Mouse (Mus musculus) adrenal gland, adult (tissue): Measurements from ENCODE around the gene Efna5.

ENCODE experiments used
- DNase-seq, 2 experiments: peaks; one replicate each; pipeline ENCODE4 v3.0.0; 2022 to 2023; ENCODE audit warnings: low spot score in 1 of 2; ENCODE audit not compliant: inconsistent age in 2 of 2

Efna5 gene

DNA sequence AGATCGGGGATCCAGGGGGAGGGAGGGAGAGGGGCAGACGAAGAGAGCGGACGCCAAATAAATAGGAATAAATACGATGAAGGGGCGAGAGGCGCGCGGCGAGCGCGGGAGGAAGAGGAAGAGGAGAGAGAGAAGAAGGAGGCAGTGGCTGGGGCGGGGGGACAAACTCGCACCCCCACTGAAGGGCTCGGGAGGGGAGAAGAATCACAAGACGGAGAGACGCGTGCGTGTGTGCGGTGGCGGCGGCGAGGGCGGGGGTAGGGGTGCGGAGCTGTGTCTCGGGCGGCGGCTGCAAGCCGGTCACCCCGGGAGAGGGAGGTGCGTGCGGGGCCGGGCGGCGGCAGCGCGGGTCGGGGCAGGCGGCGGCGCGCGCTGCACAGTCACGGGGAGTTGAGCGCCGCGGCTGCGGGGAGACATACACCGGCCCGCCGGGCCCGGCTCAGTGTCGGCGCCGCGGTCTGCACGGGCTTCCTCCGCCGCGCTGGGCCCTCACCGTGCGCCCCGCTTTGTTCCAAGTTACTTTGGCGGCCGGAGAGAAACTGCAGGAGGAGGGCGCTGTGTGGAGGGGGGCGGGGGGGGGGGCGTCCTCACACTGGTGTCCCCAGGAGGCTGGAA is at the start of gene Efna5:
Gene Efna5, minus strand, starts transcription at position 142 of the 615 bp plus-strand sequence.
- peak; percentile 47 to 84 for DNase-seq

GRCm38 (mm10) chr17:62915304-62915703 is 34.2 kb upstream of the Efna5 start:
- DNase-seq = no peak

DNA sequence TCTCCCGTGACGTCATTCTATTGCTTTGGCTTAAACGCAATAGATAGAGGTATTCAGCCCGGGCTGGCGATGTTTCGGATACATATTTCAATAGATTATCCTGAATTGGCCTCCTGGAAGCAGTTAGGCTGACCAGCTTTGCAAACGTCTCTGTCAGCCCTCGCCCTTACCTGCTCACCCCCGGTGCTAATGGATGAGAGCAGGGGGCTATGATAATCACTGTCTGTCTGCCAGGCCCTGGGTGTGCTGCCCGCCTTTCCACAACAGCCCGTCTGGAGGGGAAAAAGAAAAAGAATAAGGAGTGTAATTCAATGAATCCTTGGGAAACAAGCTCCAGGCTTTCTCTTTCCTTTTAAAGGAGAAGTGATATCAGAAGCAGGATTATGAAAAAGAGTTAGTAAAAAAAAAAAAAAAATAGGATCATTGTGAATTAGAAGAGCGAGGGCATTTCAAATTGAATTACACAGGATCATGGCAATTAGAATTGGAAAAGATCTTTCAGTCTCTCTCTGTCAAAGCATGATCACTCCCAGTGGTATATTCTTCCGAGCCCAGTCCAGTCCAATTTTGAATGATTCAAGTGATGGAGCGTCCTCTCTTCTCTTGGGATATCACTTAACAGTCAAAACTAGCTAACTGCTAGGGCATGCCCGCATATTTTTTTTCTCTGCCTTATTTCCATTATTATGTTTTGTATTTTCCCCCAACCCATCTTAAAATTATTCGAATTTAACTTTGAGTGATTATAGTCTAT is 24.8 kb upstream of the Efna5 start:
- no peak for DNase-seq

GRCm38 (mm10) chr17:62899066-62899465 is 17.9 kb upstream of the Efna5 start:
- no peak for DNase-seq

DNA sequence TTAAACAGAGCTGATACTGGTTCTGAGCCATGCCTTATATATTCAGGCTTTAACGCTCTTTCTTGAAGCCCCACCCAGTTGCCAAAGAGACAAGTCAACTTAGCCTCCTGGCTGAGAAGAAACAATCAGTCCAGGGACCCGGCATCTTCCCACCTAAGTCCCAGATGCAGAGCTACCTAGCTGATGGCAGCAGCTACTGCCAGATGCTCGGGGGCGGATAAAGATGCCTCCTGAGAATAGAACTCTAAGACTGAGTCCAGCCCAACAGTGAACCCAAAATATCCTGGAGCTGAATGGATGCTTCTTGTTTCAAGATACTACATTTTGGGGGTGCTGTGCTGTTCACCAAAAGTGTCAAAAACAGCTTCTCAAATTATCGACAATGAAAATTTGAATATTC is 8.9 kb upstream of the Efna5 start:
- no peak for DNase-seq

DNA sequence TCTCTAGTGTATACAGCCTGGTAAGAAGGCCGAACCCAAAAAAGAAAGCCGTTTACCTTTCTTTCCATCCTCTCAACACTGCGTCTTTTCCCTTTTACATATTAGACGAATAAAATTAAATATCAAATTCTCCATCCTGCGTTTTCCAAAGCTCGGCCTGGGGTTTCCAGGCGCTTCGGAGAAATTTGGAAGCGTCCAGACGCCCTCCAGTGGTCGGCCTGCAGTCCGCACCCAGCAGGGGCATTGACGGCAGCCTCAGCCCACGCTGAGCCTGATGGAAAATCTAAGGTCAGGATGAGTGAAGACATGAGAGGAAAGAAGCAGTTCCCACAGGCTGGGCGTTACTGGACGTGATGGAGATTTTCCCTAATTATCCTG is 3.0 kb upstream of the Efna5 start:
- DNase-seq = peak; percentile 81 to 93

GRCm38 (mm10) chr17:62883476-62884128 is 2.5 kb upstream of the Efna5 start:
- peak; percentile 55 to 78 for DNase-seq

DNA sequence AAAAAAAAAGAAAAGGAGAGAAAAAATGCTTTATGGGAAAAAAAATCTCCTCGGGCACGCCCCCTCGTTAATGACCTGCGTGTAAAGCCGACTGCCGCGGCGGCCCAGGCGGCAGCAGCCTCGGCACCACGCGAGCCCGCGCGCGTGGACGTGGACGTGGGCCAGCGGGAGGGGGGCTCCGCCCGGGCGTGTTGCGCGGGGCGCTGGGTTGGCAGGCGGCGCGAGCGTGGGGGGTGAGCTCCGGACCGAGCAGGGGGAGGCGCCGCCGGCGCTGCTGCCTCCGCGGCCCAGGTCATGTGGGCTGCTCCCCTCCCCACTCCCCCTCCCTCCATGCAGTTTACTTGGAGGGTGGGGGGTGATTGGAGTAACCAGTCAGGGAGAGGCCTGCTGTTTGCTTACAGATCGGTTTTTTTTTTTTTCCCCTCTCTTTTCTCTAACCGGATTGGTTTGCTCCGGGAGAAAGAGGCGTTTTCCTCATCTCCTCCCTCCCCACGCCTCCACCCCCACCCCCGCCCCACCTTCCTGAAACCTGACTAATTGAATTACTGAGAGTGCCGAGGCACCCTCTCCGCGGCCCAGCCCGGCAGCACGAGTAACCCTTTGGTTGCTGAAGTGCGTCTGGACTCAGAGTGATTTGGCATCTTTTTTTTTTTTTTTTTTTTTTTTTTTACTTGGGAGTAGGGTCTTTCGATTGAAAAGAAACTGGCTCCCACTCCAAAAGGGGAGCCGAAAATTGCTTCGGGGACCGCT is 1.8 kb upstream of the Efna5 start:
- peak; percentile 88 to 95 for DNase-seq

DNA sequence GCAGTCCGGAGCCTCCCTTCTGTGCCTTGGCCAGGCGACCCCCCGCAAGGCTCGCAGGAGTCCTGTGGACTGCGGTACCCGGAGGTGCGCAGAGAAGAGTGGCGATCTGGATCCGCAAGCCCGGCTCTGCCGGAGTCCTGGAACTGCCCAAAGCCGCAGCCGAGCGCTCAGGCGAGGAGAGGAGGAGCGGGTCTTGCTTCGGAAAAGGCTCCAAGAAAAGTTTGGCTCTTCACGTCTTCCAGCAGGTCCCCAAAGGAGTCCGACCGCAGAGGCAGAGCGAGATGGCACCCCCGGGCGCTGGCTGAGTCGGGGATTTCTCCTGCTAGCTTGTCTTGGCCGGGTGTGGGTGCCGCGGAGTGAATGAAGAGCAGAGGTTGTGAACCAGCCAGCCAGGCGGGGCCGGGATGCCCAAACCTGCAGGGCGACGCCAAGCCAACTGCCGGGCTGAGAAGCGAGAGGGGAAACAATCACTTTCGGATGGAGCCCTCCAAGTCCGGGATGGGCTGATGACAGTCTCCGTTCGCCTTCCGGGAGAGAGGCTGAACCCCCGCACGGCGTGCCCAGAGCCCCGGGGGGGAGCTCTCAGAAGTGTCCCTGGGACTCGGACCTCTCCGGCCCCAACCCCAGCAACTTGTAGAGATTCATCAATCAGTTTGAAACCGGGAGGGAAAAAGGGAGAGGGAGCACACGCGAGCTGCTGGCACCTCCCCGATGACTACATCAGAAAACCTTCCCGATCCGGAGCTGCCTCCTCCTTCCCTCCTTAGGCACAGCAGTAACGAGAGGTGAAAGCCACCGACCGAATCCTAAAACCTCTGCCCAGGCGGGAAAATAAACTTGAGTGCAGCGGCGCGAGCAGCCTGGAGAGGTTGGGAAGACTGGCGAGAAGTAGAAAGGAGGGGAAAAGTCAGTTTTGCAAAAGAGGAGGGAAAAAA is 941 bp upstream of the Efna5 start:
- peak; percentile 73 to 92 for DNase-seq

GRCm38 (mm10) chr17:62880311-62881175 is 574 bp downstream of the Efna5 start:
- DNase-seq = peak; percentile 51 to 84

DNA sequence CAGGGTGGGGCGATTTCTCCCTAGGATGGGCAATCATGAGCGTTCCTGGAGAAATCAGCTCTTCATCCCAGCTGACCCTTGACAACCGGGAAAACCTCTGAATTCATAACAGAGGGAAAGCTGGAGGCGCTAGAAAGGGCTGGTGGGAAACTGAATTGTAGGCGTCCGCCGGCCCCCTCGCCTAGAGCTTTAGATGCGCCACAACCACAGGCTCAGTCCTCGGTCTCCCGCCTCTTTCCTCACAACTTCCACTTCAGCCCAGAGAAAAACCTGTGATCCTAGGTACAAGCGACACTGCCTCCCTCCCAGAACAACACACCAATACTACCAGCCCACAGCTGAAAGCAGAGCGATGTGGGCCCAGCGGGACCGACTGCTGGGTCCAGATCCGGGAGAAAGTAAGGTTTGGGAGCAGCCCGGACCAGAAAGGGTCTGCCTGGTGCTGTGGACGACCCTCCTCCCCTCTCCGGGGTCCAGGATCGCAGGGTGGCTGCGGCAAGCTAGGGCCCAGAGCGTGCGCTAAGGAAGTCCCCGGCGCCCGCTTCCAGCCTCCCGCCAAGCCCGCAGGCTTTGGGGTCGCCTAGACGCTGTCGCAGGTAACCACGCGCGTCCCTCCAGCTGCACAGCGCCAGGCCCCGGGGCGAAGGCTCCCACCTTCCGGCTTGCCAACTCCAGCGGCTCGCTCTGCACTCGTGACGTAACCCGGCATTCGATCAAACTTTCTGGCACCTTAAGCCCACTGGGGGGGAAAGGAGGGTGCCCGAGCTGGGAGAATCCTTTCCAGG is 1.4 kb downstream of the Efna5 start:
- DNase-seq = peak; percentile 48 to 78

GRCm38 (mm10) chr17:62875727-62876126 is 5.4 kb downstream of the Efna5 start:
- DNase-seq = peak in 1 of 2 experiments; percentile 52

GRCm38 (mm10) chr17:62871928-62872327 is 9.2 kb downstream of the Efna5 start:
- no peak for DNase-seq

DNA sequence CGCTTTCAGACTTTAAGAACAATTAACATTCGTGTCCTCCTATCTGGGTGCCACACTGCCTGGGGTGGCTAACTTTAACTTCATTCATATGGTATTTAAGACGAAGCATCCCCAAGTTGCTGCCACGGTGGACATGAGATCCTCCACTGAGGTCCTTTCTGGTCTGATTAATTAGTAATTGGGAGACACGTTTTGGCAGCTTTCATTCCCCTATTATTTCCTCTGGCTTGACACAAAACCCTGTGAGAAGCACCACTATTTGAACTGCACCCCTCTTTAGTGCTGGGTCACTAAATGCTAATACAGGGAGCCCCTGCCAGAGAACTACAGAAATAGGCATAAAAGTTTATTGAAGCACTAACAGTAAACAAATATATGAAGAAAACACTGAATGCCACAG is 9.9 kb downstream of the Efna5 start:
- DNase-seq = no peak

GRCm38 (mm10) chr17:62870446-62870845 is 10.7 kb downstream of the Efna5 start:
- no peak for DNase-seq

DNA sequence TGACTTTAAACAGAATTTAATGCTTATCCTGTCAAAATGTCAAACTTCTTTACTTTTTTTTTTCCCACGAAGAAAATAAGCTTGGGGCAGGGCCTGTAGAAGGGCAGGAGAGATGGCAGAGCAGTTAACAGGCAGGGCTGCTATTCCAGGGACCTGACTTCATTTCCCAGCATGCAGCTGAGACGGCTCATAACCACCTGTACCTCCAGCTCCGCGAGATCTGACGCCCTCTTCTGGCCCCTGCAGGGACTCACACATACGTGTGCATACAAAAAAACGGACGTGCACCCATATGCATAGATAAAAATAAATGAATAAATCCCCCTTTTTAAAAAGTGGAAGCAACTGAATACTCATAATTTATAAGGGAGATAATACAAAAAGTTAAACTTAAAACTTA is 16.2 kb downstream of the Efna5 start:
- DNase-seq = no peak

GRCm38 (mm10) chr17:62863004-62863403 is 18.1 kb downstream of the Efna5 start:
- no peak for DNase-seq

- no peak for DNase-seq
Observed at GRCm38 (mm10) chr17:62862298-62862999, 18.7 kb downstream of the Efna5 start.
